Mouse (Mus musculus) regulatory T cell (primary cell): ENCODE measurements around the gene Psmb4.
"Not testable (repeated sequence)": the region's sequence is repeated elsewhere in the genome, so short reads cannot be mapped to it uniquely, and the experiment has no call there.

Experiments used
- in situ Hi-C: fragments of 300-600 bp; cut with MboI, MseI; formaldehyde crosslinking; loops from one replicate; pipeline ENCODE4 v1.15.1; 2025; ENCODE audit warnings: high pct_unique_total_duplicates

Psmb4 gene

GRCm38 (mm10) chr3:94906482-94906881 is 19.7 kb upstream of the Psmb4 start:
- in situ Hi-C loops: no loop called here

- in situ Hi-C loops: not testable (repeated sequence)
Measured at GRCm38 (mm10) chr3:94904759-94905158, 18.0 kb upstream of the Psmb4 start.

GRCm38 (mm10) chr3:94902747-94903146 is 16.0 kb upstream of the Psmb4 start:
- in situ Hi-C loops: no loop called here

- in situ Hi-C loops: loop anchor here (5.0 kb wide), 1 partner anchor 88 kb away; no protein-coding TSS in a partner anchor
Measured at GRCm38 (mm10) chr3:94894076-94894475, 7.3 kb upstream of the Psmb4 start.

GRCm38 (mm10) chr3:94888595-94888994 is 1.8 kb upstream of the Psmb4 start:
- in situ Hi-C loops: no loop called here

- in situ Hi-C loops: no loop called here
Measured at GRCm38 (mm10) chr3:94882579-94882978, 4.2 kb downstream of the Psmb4 start.

- in situ Hi-C loops: no loop called here
Measured at GRCm38 (mm10) chr3:94881840-94882239, 4.9 kb downstream of the Psmb4 start.

GRCm38 (mm10) chr3:94878618-94879017 is 8.1 kb downstream of the Psmb4 start:
- in situ Hi-C loops: no loop called here

GRCm38 (mm10) chr3:94869011-94869410 is 17.8 kb downstream of the Psmb4 start:
- in situ Hi-C loops: no loop called here

GRCm38 (mm10) chr3:94859471-94859870 is 27.3 kb downstream of the Psmb4 start:
- in situ Hi-C loops: no loop called here

- in situ Hi-C loops: no loop called here
Measured at GRCm38 (mm10) chr3:94852215-94852614, 34.5 kb downstream of the Psmb4 start.

- in situ Hi-C loops: no loop called here
Measured at GRCm38 (mm10) chr3:94851731-94852130, 35.0 kb downstream of the Psmb4 start.

GRCm38 (mm10) chr3:94849338-94849737 is 37.4 kb downstream of the Psmb4 start:
- in situ Hi-C loops: no loop called here

- in situ Hi-C loops: no loop called here
Measured at GRCm38 (mm10) chr3:94847382-94847781, 39.4 kb downstream of the Psmb4 start.

GRCm38 (mm10) chr3:94839101-94839500 is 47.7 kb downstream of the Psmb4 start:
- in situ Hi-C loops: no loop called here

GRCm38 (mm10) chr3:94838631-94839030 is 48.1 kb downstream of the Psmb4 start:
- in situ Hi-C loops: no loop called here

GRCm38 (mm10) chr3:94837959-94838496 is 48.7 kb downstream of the Psmb4 start:
- in situ Hi-C loops: no loop called here

- in situ Hi-C loops: no loop called here
Measured at GRCm38 (mm10) chr3:94837183-94837890, 49.4 kb downstream of the Psmb4 start, which contains the start of gene Pogz. Pogz (plus strand) TSS chr3:94837567.

GRCm38 (mm10) chr3:94835396-94835795 is 51.4 kb downstream of the Psmb4 start:
- in situ Hi-C loops: no loop called here
